Mouse (Mus musculus): Measurements from ENCODE around the gene Gmppa.

Gmppa gene

DNA sequence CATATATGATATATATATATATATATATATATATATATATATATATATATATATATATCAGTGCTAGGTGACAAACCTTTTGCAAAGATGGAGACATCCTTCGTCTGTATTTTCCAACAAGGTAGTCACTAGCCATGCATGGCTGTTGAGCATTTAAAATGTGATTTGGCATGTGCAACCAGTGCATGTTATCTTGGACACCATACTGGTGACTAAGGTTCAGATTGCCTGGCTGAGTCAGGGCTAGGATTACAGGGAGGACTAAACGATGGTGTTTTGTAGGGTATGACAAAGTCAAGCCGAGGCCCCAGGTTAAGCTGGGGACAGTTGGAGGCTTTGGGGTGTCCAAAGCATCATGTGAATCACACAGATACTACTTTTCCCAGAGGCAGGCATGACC, 19.7 kb downstream of the Gmppa start:
- DNase-seq (ENCODE audit: low spot score in 2 of 2), result no peak

DNA sequence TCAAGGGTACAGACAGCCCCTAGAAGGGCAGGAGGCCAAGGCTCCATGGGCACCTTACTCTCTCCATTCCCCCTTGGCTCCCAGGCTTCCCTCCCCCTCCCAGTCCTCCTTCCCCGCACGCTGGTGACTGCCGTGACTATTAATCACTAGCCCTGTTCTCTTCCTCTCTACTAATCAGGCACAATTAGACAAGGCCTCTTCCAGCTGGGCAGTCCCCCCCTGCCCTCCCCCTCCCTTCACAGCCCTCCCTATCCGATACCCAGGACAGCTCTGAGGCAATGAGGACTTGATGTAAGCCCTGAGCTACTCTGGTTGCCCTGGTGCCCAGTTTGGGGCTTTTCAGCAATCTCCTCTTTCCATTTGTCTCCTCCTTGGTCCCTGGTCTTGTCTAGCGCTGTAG, 20.2 kb downstream of the Gmppa start:
- no peak for DNase-seq (ENCODE audit: low spot score in 2 of 2)

DNA sequence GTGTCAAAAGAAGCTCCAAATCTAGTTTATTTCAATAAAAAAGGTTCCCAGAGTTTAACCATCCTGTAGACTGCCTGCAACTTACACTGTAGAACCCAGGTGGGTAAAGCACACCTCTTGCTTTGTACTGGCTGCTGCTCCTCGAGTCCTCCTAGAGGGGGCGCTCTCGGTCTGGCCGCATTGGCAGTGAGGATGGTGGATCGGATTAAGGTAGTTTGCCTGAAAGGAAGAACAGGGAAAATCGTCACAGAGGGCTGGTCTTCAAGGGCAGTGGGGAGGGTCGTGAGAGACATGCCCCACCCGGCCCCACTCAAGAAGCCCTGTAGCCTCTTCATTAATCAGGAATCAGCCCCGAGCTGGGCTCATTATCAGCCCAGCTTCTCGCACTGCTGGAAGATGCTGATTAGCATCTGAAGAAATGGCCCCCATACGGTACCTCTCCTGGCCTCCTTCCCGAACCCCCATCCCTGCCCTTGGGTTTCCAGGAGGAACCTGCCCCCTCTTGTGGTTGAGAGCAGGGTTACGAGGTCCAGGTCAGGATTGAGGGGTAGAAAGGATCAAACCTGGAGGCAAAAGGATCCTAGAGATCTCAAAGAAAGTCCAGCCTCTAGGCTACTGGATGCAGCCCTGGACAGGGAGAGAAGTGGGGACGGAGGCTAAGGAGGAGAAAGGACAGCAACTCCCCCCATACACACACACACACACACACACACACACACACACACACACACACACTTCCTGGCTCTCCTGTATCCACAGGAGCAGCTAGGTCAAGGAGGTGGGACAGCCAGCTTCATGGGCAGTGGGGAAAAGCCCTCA, 21.2 kb downstream of the Gmppa start:
- DNase-seq (ENCODE audit: low spot score in 2 of 2), result no peak

DNA sequence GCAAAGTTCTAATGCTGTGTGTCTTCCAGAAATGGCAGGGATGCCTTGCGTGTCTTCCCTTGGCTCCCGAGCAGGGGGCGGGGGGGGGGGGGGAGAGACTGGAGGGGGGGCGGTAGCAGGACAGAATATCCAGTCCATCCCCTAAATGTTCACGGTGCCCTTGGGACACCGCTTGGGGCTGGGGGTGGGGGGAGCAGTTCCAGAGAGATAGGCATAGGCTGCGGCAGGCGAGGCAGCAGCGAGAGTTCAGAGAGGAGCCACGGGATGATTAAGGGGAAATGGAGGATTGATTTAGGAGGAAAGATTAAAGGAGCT, 21.9 kb downstream of the Gmppa start:
- no peak for DNase-seq (ENCODE audit: low spot score in 2 of 2)

DNA sequence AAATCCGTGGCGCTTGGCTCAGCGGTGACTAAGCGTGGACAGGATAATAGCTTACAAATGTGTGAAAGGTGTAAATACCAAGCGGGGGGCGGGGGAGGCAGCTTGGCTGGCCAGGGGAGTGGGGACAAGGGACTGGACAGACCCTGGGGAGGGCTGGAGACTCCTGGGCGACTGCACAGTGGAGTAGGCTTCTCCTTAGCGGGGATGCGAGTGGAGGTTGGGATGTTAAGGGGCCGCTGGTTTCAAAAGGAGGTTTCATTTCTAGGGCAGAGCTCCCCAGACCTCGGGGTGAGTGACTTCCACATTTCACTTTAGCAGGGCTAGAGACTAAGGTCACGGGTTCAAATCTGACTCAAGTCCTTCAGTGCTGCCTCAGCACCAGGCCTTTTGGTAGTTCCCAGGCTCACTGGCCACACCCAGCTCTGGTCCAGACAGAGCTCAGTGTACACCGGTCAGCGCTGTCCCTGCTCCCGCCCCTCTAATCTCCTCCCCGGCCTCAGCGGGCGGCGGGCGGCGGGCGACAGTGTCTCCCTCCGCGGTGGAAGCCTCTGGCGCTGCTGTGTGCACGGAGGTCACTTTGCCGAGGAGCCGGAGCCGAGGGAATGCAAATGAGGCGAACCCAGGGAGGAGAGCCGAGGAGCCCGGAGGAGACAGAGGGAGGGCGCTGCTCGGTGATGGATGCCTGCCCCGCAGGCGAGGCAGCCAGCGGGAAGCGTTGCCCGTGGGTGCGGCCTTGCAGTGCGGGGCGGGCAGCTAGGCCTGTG, 22.5 kb downstream of the Gmppa start:
- peak; percentile 33 to 40 for DNase-seq (ENCODE audit: low spot score in 2 of 2)

DNA sequence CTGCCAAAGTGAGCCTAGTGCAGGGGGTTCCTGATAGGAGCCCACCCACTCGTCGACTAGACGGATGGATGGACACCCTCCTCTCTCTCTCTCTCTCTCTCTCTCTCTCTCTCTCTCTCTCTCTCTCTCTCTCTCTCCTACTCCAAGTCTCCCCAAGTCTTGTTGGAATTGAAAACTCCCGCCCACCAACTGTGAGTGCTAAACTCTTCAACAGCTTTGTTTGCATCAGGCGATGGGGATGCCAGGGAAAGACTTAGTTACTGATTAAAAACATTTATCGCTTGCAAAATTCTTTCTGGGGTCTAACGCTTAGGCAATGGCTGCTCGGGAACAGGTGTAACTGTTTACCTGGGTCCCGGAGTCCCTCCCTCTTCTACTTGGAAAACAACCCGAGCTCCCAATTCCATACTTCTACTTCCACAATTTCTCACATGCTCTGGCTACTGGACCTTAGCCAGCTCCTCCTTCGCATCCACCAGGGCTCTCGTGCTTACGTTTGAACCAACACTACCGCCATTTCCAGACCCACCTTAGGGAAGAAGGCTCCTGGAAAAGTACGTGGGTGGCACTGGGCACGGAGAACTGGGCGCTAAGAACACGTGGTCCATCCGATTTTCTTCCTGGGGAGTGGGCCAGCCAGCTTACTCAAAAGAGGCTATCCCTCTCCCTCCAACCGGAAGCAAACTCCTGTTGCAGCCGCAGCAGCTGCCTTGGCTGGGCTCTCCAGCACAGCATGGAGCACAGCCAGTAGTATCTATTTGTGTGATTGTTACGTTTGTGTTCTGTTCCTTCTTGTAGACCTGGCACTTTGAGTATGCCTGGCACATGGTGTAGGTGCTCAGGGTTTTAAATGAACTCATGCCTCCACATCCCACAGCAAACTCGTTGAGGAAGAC, 23.3 kb downstream of the Gmppa start:
- no peak for DNase-seq (ENCODE audit: low spot score in 2 of 2)

DNA sequence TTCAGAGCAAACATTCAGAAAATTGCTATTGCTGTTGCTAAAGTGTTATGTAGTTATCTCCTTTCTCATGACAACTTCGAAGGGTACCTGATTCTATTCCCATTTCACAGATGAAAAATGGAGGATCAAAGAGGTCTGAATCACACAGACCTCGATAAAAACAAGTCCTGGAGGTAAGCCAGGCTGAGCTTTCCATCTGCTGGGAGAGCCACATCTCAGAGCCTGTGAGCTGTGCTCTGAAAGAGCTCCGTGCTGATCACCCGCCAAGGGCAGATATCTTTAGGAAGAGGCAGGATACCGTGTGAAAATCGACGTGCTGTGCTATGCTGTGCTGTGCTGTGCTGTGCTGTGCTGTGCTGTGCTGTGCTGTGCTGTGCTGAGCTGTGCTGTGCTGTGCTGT, 24.6 kb downstream of the Gmppa start:
- no peak for DNase-seq (ENCODE audit: low spot score in 2 of 2)

DNA sequence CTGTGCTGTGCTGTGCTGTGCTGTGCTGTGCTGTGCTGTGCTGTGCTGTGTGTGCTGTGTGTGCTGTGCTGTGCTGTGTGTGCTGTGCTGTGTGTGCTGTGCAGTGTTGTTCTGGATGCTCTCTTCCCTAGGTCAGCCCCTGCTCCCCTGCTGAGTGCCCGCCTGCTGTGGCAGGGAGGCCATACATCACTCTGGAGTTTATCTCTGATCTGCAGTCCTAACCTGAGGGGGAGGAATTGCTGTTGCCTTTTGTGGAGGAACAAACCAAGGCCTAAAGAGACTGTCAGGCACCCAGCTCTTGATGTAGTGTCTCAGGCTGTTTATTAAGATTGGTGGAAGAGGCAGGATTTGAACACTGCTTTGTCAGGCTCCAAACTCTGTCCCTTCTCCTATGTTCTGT, 26.9 kb downstream of the Gmppa start:
- DNase-seq (ENCODE audit: low spot score in 2 of 2), result no peak

DNA sequence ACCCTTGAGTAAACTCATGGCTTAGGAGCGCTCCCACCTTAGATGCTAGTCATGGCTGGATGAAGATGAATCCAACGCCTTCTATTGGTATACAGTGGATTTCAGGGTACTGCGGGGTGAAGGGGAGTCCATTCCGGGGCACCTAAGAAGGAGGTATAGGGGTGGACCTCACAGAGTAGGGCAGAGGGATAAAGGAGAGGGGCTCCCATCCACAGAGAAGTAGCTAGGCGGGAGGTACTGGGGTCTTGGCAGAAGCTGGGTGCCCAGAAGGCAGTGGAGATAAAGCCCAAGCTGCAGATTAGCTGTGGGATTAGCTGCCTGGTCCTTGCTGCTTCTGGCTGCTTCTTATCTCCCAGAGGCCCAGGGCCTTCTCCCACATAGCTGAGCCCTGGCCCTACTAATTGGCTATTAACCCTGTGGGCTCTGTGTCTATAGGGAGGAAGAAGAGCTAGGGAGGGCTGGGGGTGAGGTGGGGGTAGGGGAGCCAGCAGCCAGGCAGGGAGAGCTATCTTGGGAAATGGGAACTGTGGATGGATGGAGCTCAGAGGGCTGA, 28.0 kb downstream of the Gmppa start:
- DNase-seq (ENCODE audit: low spot score in 2 of 2), result no peak

DNA sequence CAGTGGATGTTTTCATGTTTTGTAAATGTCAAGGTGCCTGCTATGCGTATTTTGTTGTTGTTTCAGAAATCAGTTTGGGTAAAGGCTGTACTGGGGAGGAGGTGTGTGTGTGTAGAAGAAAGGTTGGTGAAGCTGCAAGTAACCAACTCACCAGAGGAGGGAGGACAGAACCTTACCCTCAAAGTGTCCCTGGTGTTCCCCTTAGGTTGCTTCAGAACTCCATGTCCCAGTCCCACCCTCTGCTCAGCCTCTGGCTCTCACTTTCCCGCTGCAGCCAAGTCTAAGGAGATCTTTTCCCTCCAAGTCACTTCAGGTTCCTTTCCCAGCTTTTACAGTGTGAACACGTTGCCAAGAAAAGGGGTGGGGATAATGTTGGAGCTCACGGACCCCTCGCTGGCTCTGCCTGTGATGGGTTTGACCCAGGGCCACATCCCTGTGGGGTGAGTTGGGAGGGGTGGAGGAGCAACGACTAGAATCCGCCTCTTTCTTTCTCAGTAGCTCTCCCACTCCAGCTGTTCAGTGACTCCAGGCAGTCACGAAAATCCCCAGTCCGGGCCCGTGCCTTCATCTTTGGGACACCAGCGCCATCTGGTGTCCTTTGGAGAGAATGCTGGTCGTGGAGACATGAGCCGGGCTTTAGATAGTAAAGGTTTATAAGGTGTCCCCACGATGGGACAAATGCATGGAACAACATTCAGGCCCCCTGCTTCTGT, 31.6 kb downstream of the Gmppa start:
- DNase-seq (ENCODE audit: low spot score in 2 of 2), result peak; percentile 70 to 80

DNA sequence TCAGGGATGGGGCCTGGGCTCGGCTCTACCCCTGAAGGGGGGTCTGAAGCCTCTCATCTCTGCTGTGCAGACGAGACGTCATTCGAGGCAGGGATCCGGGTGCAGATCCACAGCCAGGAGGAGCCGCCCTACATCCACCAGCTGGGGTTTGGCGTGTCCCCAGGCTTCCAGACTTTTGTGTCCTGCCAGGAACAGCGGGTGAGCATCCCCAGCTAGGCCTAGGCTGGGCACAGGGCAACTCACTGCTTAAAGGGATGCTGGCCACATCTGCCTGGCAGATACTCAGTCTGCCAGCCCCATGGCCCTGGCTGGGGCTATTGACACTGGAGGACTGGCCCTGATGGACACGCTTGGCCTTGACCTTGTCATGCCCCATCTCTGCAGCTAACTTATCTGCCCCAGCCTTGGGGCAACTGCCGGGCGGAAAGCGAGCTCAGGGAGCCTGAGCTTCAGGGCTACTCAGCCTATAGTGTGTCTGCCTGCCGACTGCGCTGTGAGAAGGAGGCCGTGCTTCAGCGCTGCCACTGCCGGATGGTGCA, 33.6 kb downstream of the Gmppa start:
- DNase-seq (ENCODE audit: low spot score in 2 of 2), result no peak

DNA sequence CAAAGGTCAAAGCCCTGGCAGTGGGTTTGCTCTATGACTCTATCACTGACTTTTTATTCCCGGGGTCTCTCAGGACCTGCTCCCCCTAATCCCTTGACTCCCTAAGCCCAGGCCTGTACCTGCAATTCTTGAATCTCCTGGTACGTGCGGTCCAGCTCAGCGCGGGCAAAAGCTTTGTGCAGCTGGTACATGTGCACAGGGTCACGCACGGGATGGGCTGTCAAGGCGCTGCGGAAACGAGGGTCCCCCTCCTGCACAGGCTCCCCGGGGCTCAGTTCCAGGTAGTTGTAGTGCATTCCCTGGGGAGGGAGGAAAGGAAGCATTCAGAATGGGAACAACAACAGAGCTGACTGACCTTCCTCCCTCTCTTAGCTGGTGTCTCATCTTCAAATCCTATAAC, 40.7 kb downstream of the Gmppa start:
- no peak for DNase-seq (ENCODE audit: low spot score in 2 of 2)

DNA sequence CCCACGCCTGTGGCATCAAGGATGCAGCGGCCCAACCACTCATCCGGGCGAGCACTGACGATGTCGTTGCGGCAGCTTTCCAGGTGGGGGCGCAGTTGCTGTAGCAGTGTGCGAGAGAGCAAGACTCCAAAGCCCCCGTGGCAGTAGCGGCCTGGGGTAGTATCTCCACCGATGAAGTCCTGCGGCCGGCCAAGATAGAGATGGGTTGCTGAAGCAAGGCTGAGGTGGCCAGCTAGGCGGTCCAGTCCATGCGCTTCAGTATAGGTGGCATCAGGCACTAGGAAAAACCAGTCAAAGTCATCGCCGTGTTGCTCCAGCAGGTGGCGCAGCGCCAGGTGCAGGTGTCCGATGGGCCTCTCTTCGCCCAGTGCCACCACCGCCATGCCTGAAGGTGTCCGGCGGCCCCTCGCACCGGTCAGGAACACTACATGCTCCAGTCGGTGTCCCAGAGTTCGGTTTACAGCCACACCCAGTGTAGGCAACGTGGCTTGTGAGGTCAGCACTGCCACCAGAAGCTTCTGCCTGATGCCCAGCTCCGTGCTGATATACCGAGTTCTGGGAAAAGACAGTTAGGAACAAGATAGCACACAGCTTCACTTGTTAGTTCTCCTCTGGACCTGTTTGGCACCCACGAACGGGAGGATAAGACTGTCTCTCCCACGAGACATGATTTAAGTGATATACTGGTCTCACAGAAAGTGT, 41.7 kb downstream of the Gmppa start:
- DNase-seq (ENCODE audit: low spot score in 2 of 2), result peak; percentile 79 to 80

DNA sequence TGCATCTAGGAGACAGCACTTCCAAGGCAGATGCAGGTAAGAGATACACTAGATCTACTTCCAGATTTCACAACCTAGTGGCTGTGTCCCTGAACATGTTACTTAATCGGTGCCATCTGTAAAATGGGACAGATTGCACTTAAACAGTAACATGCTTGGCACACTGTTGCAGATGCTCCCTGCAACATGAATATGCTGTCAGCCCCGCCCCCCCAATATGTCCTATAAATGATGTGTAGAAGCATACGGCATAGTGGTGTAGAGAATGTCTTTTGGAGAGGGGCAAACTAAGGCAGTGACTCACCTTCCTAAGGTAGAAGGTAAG, 42.2 kb downstream of the Gmppa start:
- no peak for DNase-seq (ENCODE audit: low spot score in 2 of 2)

DNA sequence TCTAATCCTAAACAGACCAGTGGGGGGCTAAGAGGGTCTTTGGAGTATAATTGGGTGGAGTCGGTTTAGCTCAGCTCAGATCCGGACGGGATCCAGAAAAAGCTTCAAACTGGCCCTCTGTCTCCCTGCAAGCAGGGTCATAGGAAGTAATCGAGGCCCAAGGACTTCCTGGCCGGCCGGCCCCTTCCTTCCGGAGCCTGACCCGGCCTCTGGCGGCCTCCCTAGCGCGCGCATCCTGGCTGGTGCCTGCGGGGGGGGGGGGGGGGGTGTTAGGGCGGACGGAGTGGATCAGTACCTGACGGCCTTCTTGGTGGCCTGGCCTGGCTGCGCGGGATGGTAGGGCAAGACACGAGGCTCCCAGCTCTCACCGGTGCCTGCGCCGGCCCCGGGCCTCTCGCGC, 42.8 kb downstream of the Gmppa start:
- no peak for DNase-seq (ENCODE audit: low spot score in 2 of 2)

DNA sequence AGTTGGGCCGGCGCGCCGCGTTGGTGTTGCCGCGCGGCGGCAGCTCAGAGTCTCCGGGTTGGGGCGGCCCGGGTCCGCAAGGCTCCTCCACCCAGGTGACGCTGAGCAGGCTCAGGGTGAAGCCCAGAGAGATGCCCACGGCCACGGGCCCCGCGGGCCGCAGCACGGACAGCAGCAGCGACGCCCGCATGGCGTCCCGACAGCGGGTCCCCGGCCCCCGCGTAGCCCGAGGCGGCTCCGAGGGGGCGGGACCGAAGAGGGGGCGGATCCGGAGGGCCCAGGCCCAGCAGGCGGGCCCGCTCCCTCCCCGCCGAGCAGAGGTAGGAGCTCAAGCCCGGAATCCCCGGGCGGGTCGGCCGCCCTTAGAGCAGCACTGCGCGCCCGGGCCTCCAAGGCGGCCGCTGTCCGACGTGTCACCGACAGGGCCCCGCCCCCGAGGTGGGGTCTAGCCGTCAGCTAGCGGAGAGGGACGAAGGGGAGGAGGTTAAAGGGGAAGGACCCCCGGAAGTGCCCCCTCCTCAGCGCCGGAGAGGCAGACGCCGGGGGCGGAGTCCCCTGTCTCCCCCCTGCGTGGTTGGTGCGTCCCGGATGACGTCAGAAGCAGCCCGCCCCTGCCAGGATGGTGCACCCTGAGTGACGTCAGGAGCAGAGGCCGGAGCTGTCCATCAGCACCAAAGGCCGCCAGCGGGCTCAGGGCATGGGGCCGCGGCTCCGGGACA, 43.3 kb downstream of the Gmppa start, which contains the start of the genes Chpf and Tmem198:
Gene Chpf, minus strand, starts transcription at position 392 of the 719 bp plus-strand sequence.
Gene Tmem198, plus strand, starts transcription at position 617 of the 719 bp plus-strand sequence.
- peak; percentile 88 to 94 for DNase-seq (ENCODE audit: low spot score in 2 of 2)

DNA sequence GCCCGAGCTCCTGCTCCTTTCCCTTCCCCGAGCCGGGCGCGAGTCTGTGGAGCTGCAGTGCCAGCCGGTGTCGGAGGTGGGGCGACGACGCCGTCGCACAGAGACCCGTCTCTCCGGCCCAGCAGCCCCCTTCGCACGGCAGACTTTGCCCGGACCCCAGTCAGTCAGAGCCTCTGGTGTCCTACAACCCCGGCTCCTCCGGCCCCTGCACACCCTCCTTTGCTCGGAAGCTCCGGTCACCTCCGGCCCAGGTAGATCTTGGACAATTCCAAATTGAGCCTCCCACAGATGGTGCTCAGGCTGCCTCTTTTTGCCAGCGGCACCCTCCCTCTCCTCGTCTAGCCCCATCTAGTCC, 43.9 kb downstream of the Gmppa start:
- no peak for DNase-seq (ENCODE audit: low spot score in 2 of 2)

DNA sequence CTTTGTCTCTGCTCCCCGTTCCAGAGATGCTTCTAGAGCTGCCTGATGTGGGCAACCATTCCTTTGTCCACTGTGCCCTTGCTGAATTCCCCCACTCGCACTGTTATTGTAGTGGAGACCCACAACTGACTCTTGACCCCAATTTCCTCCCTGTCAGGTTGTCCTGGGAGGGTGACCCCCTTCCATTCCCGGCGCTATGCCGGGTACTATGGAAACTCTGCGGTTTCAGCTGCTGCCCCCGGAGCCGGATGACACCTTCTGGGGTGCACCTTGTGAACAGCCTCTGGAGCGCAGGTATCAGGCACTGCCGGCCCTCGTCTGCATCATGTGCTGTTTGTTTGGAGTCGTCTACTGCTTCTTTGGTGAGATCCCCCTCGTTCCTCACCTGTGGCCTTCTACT, 44.3 kb downstream of the Gmppa start:
- DNase-seq (ENCODE audit: low spot score in 2 of 2), result no peak

DNA sequence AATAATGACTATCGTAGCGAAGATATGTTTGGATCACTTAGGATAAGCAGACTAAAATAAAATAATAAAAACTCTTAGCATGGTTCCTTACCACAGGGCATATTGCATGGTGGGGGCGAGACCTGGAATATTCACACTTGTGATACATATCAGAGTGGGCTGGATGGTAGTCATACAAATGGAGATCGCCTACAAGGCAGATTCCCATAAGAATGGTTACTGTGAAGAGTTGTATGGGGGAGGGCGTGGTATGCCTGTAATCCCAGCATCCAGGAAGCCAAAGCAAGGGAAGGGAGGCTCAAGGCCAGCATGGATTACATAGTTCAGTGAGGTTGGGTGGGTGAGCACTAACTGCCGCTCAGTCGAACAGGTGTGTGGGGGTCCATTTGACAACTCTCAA, 45.0 kb downstream of the Gmppa start:
- no peak for DNase-seq (ENCODE audit: low spot score in 2 of 2)

DNA sequence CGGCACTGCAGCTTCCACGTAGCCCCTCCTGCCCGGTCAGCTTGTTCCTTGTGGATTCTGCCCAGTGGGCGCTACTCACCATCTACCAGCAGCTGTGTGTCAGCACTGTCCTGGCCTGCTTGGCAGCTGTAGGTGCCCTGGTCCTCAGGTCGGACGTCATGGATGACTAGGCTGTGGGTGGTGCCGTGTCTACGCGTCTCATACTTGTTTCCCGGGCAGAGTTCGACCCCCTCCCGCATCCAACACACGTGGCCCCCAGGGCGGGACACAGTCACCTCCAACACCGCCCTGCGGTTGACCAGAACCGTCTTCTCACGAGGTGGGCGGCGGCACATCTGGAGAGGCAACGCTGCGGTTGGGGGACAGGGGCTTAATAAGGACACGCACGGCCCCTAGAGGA, 50.8 kb downstream of the Gmppa start:
- DNase-seq (ENCODE audit: low spot score in 2 of 2), result no peak

Measured in urinary bladder, postnatal 36 days (tissue).